Comparison of ENCODE assay signal across 1 mouse cellular context in the genomic region with DNA sequence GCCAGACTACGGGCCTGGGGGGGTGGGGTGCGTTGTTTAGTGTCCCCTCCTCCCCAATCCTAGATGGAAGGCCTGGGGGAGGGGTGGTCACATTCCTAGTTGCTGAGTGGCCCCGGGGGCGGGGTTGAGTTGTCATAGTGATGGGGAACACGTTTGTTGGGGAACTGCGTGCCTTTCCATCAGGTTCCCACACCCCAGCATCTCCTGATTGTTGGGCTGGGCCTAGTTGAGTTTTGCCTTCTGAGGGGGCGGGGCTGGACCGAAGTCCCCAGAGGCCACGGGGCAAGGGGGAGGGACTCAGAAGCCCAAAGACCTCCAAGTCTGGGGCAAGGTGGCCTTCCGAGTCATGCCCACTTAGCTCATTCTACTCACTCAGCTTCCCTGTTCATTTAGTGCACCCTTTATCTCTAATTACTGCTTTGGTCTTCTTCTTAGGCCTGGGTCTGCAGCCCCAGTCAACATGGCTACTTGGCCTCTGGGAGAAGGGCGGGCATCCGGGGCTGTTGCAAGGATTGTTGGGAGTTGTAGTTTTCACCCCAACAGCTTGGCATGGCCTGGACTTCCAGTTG.
TF ChIP-seq lines count a peak whose summit lies in the region.

No protein-coding gene starts in this region.

TF ChIP-seq in CH12.LX, 34 proteins besides CTCF, POLR2A, EP300 and RAD21 (continued from another document):
- TF ChIP-seq ZMIZ1 (IDR thresholded peaks at IDR 0.05; ENCODE audit: low read depth, low read length) (no peak), ZKSCAN1 (IDR thresholded peaks at IDR 0.05; ENCODE audit: borderline replicate concordance, low read depth, low read length) (no peak), GABPA (IDR thresholded peaks at IDR 0.05; ENCODE audit: insufficient replicate concordance, low read depth, low read length) (no peak), POLR2AphosphoS2 (IDR thresholded peaks at IDR 0.05; ENCODE audit: low read depth, low read length) (no peak), KAT2A (IDR thresholded peaks at IDR 0.05; ENCODE audit: insufficient replicate concordance, low read length) (peak; percentile 64; the same call in 1 of the 2 replicates), HCFC1 (IDR thresholded peaks at IDR 0.05; ENCODE audit: low read depth, low read length) (peak; percentile 90), PAX5 (IDR thresholded peaks at IDR 0.05; ENCODE audit: low read length) (no peak), MAX (IDR thresholded peaks at IDR 0.05; ENCODE audit: low read length) (no peak), CHD1 (IDR thresholded peaks at IDR 0.05; ENCODE audit: low read depth, low read length) (no peak), BHLHE40 (IDR thresholded peaks at IDR 0.05; ENCODE audit: low read depth, low read length) (no peak), NELFE (IDR thresholded peaks at IDR 0.05; ENCODE audit: low read depth, low read length) (no peak), MAZ (IDR thresholded peaks at IDR 0.05; ENCODE audit: low read depth, low read length) (no peak)
